Mouse (Mus musculus) cerebellum, adult (tissue): ENCODE results near the gene H2-Q4.
"Not testable (repeated sequence)": the region's sequence is repeated elsewhere in the genome, so short reads cannot be mapped to it uniquely, and the experiment has no call there.

Source experiments
- ATAC-seq: cut with Nextera tagmentation; 2 replicates; pipeline ENCODE4 v1.9.2; 2017; ENCODE audit warnings: mild to moderate bottlenecking, moderate library complexity, mixed read lengths; ENCODE audit not compliant: insufficient number of reproducible peaks, low FRiP score, low TSS enrichment

Gene H2-Q4

DNA sequence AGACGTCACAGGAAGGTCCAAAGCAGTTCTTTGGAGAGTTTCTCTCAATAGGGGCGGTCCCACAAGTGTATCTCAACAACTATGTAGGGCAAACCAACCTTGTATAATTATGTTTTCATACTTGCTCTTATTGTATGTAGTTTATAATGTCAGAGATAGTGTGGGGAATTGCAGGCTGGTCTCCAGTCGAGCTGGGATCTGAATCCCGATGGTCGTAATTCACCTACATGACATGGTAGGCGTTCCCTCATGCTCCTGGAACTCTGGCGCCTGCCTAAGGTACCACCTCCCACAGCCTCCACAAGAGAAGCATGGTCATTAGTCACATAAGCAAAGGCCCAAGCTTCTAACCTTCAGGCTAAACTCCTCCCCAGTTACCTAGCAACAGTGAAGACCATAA, 39.4 kb downstream of the H2-Q4 start:
- ATAC-seq: no peak

DNA sequence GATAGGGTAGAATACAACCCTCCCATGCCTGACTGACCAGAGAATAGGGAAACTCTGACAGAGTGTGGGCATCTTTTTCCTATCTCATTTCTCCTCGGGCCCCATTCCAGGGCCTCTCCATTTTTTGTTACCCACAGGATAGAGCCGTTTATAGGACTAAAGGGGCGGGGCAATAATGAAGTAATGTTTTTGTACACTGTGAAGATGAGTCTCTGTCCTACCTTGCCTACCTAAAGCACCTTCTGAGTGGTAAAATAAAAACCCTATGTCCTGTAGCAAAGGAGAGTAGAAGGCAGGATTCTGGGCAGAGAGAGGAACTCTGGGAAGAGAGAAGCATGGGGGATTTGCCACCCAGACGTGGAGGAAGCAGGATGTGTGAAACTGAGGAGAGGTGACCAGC, 40.1 kb downstream of the H2-Q4 start:
- not testable (repeated sequence) for ATAC-seq

DNA sequence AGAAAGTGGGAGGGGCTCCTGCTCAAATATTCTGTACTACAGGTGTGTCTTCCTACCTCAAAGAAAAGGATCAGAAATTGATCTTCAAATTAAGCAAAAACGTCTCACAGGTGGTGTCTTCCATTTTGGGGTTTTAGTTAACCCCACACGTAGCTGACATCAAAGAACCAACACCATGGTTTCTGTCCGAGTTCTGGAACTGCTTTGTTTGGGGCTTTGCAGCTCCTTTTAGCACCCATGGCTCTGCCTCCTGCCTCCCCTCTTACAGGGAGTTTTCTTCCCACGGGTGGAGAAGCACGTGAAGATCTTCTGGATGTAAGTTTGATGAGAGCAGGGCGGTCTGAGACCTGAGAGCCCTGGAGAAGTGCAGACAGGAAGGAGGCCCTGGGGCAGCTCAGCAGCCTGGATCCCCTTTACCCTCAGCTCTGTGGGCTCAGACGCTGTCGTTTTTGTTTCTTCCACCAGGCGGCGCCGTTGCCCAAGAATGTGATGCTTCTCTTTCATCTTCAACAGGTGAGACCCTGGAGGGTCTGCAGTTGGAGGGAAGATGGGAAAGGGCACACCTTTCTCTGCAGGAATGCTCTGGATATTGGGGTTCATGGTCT, 40.9 kb downstream of the H2-Q4 start:
- not testable (repeated sequence) for ATAC-seq

DNA sequence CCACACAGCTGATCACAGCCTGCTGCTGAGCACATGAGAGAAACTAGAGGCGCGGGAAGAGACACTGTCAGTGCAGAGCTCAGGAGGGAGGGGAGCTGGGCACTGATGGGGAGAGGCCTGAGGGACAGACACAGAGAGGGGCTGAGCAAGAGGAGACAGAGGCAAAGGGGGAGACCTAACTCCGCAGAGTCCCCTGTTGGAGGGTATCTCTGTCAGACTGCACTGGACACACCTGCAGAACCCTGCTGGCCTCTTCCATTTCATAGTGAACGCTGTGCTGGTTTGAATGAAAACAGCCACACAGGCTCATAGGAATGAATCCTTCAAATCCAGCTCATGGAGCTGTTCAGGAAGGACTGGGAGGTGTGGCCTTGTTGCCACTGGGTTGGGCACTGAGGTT, 41.9 kb downstream of the H2-Q4 start:
- not testable (repeated sequence) for ATAC-seq

DNA sequence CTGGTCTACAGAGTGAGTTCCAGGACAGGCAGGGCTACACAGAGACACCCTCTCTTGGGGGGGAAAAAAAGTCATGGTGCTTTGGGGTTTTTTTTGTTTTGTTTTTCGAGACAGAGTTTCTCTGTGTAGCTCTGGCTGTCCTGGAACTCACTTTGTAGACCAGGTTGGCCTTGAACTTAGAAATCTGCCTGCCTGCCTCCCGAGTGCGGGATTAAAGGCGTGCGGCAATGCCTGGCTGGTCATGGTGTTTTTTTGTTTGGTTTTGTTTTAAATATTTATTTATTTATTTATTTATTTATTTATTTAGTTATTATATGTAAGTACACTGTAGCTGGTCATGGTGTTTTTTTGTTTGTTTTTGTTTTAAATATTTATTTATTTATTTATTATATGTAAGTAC, 42.9 kb downstream of the H2-Q4 start:
- not testable (repeated sequence) for ATAC-seq

DNA sequence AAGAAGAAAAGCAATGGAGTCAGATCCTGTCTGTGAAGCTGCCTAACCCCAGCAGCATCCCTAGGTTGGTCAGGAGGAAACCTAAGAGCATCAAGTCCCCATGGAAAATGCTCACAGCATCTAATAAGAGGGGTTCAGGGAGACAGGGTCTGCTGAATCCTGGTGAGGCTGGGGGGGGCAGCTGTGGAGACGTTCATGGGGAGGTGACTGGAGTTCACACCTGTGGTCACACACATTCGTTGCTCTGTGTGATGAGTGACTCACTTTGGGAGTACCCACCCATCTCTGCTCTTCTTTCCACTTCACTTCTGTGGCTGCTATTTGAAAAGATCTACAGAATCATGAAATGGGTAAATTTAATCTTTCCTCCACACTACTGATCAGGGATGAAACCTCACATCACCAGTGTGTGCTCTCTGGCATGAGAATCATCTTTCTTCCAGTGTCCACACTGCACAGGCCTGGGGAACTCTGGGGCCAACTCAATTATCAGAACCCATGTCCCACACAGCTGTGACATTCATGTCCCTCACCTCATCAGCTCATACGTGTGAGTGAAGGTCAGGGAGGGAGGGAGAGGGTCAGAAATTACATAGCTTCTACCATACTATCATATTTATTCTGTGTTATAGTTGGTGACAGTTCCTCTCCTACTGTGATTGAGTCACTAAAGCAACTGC, 43.9 kb downstream of the H2-Q4 start:
- not testable (repeated sequence) for ATAC-seq

DNA sequence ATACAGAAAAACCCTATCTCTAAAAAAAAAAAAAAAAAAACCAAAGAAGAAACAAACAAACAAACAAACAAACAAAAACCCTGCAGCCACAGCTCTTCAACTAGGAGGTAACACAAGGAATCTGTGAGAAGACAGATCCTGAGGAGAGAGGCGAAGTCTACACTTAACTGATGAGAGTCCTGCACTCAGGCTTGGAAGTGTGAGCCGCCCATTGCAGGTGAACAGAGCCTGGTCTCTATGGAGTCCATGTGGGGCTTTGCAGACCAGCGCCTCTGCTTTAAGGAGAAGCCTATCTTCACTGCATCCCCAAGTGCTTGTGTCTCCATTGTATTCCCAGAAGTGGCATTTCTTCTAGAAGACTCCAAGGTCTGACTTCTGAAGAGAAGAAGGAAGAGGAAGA, 44.7 kb downstream of the H2-Q4 start:
- ATAC-seq: not testable (repeated sequence)

DNA sequence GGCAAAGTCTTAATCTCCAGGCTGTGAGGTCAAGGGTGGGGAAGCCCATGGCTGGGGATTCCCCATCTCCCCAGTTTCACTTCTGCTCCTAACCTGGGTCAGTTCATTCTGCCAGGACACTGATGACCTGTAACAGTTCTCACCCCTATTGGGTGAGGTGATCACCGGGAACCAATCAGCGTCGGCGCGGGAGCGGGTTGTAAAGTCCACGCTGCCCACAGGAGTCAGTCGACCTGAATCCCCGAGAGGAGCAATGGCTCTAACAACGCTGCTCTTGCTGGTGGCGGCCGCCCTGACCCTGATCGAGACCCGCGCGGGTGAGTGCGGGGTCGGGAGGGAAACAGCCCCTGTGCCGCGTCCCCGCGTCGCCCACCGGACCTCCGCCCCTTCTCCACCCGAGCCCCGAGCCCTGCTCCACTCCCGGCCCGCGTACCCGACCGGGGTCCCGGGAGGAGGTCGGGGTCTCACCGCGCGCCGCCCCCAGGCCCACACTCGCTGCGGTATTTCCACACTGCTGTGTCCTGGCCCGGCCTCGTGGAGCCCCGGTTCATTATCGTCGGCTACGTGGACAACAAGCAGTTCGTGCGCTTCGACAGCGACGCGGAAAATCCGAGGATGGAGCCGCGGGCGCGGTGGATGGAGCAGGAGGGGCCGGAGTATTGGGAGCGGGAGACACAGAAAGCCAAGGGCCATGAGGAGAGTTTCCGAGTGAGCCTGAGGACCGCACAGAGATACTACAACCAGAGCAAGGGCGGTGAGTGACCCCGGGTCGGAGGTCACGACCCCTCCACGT, 45.4 kb downstream of the H2-Q4 start, which contains the start of gene H2-Q6:
H2-Q6 (plus strand) TSS at position 227 of the 793 bp plus-strand sequence.
- peak; percentile 81 for ATAC-seq

DNA sequence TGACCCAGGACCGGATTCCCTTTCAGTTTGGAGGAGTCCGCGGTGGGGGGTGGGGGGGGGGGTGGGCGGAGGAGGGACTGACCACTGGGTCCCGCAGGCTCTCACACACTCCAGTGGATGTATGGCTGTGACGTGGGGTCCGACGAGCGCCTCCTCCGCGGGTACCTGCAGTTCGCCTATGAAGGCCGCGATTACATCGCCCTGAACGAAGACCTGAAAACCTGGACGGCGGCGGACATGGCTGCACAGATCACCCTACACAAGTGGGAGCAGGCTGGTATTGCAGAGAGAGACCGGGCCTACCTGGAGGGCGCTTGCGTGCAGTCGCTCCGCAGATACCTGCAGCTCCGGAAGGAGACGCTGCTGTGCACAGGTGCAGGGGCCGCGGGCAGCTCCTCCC, 46.1 kb downstream of the H2-Q4 start:
- ATAC-seq: not testable (repeated sequence)

DNA sequence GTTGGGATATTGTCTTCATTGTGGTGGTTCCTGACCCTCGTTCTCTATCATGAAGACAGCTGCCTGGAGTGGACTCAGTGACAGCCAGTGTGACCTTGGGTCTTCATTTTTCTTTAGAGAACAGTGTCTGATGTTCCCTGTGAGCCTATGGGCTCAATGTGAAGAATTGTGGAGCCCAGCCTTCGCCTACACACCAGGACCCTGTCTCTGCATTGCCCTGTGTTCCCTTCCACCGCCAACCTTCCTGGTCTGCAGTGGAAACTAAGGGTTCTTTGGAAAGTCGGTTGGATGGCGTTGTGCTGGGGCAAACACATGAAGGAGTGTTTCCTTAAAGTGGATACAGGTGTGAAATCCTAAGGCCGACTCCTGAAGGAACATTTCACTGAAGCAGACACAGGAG, 49.5 kb downstream of the H2-Q4 start:
- not testable (repeated sequence) for ATAC-seq

DNA sequence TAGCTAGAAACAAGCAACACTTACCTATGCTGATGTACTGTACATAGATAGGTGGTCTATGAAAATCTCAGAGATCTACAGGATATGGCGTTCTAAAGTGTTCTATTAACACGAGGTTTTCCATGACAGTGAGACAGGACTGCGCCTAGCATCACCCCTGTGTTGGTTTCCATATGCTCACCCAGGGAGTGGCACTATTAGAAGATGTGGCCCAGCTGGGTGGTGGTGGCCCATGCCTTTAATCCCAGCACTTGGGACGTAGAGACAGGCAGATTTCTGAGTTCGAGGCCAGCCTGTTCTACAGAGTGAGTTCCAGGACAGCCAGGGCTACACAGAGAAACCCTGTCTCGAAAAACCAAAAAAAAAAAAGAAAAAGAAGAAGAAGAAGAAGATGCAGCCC, 51.3 kb downstream of the H2-Q4 start:
- not testable (repeated sequence) for ATAC-seq

DNA sequence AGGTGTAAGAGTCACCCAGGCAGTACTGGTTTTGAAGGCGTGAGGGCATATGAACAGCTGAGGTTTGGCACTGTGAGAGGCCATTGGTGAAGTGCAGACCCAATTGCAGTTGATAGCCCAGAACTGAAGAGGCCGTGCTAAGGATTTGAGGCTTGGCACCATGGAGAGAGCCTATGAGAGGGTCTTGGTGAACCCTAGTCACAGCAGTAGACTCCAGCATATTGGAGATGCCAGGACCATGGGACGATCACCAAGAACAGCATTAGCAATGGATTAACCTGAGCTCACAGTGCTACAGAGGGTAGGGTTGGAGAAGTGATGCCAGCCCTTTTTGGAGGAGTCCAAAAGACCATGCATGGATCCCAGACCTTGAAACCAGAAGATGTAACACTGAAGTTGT, 52.8 kb downstream of the H2-Q4 start:
- not testable (repeated sequence) for ATAC-seq

DNA sequence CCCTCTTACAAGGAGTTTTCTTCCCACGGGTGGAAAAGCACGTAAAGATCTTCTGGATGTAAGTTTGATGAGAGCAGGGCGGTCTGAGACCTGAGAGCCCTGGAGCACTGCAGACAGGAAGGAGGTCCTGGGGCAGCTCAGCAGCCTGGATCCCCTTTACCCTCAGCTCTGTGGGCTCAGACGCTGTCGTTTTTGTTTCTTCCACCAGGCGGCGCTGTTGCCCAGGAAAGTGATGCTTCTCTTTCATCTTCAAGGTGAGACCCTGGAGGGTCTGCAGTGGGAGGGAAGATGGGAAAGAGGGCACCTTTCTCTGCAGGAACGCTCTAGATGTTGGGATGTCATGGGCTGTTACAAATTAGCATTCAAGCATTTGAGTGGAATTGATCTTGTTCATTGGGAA, 55.4 kb downstream of the H2-Q4 start:
- not testable (repeated sequence) for ATAC-seq
